Mouse (Mus musculus) adrenal gland, adult (tissue): ENCODE results near the gene Bcor.

ENCODE experiments used
- DNase-seq, 2 experiments: peaks; one replicate each; pipeline ENCODE4 v3.0.0; 2022 to 2023; ENCODE audit warnings: low spot score in 1 of 2; ENCODE audit not compliant: inconsistent age in 2 of 2

The Bcor gene

DNA sequence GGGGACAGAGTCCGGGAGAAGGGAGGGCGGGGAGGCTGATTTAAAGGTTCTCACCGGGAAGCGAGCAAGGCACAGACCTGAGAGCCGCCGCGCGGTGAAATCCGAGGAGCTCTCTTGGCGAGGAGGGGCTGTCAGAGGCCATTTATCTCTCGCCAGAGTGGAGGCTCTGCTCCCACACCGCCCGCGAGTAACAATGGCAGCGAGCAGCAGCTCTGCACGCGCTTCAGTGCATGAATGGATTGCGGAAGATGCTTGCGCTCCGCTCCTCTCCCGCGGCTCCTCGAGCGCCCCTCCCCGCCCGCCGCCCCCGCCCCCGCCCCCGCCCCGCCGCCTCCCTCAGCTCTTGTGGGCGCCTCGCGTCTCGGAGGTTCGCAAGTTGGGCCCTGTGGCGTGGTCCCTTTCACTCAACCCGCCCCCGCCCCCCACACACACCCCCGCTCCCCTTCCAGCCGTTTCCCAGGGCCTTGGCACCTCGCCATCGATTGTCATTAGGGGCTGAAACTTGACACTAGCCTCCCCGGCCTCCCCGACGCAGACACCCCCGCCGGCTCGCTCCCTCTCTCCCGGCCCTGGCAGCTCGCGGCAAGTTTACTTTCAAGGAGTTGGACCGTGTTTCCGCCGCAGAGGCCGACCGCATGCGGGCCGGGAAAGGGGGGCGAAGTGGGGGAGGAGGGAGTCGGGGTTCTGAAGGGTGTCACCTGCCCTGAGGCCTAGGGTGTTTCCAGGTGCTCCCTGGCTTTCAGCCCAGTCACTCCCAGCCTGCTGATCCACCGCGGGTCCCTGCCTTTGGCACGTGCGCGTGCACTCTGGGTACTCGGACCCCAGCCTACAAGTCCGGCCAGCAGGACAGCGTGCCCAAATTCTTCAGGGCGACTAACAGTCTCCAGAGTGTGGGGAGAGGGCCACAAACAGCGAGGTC, 31.7 kb downstream of the Bcor start:
- DNase-seq, result peak; percentile 49 to 75

DNA sequence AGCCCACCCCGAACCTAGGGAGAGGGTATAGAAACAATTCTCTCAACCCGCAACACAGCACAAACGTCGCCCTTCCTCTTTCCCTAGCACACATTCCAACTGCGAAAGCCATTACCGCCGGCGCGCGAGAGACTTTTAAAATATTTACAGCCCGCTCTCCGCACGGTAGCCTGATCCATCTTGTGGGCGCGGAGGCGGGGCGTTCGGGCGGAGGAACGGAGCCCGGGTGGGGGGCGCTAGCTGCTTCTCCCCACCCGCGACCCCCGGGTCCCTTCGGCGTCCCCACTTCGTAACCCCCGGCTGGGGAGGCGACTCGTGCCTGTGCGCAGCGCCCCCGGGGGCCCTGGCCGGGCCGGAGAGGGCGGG, 32.4 kb downstream of the Bcor start:
- peak in 1 of 2 experiments; percentile 42 for DNase-seq

DNA sequence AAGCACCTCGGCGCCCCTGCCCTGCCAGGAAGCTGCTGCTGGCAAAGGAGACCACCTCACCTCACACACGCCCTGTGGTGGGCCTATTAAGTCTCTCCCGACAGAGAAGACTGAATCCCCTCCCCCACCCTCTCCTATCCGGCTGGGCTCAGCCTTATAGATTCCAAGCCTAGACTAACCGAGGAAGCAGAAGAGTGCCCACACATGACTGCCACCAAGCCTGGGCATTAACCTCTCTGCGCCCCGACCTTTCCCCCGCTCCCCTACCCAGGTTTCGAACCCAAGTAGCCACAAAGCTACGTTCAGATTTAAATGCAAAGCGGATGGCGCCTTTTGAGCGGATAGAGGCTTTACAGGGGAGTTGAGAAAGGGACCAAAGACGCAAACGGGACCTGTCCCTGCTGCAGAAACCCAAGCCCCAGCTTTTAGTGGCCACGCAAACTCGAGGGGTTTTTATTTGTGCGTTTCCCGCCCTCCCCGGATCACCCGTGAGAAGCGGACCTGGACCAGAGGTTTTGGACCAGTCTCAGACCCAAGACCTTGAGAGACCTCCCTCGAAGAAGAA, 33.0 kb downstream of the Bcor start:
- no peak for DNase-seq

DNA sequence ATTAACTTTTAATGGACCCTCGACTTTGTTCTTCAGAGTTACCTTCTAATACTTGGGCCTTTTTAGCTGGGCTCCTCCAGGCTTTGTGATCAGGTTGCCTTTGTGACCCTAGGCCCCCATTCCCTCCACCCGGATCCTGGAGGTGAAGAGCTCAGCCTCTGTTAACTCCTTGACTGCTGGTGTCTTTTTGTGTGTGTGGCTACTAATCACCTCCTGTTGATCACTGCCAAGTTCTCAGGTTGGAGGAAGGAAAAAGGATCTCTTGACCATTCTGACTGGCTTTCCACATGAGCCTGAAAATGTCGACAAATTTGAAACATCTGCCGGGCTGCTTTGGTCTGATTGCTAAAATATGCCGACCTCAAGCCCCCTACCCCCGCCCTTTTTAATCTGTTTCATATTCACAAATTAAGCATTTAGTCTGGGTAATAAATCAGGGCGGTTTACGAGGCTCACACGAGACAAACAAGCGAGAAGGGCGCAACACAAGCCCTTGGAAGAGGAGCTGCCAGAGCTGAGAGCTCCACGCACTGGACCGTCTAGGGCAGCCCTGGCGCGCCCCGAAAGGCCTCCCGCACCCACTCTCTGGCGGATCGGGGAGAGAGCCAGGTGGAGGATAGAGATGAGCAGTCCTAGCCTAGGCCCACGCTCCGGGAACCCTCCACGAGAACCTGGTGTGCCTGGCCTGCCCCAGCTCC, 33.6 kb downstream of the Bcor start:
- no peak for DNase-seq

DNA sequence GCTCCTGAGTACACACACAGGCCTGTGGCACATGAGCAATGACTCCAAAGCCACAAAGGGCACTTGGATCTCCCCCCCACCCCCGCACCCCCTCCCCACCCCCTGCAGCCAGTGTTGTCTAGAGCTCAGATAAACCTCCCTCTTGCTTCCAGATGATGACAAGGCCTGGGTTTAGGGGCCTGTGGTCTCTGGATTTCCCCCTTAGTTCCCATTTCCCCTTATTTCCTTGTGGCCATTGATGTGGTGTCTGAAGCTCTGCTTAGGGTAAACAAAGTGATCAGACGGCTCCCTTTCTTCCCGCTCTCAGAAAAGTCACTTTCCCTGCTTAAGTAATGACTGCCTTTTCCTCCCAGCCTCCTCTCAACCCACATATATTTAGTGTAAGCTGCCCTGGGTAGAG, 35.6 kb downstream of the Bcor start:
- no peak for DNase-seq

DNA sequence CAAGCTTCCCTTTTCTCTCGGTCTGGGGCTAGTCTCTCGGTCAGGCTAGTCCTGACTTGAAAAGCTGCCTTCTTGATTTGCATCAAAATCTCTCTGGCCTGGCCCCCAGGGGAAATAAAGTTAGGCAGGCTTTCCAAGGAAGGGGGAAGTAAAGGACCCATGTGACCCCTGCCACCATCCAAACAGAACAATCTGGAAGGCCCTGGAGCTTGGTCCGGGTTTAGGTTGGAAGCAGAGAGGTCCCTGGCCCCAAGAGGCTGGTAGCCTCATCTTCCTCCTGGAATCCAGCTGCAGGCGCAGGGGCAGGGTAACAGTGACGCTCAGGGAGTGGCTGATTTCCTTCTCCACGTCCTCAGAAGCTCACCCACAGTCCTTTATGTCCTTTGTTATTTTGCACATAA, 36.5 kb downstream of the Bcor start:
- no peak for DNase-seq

DNA sequence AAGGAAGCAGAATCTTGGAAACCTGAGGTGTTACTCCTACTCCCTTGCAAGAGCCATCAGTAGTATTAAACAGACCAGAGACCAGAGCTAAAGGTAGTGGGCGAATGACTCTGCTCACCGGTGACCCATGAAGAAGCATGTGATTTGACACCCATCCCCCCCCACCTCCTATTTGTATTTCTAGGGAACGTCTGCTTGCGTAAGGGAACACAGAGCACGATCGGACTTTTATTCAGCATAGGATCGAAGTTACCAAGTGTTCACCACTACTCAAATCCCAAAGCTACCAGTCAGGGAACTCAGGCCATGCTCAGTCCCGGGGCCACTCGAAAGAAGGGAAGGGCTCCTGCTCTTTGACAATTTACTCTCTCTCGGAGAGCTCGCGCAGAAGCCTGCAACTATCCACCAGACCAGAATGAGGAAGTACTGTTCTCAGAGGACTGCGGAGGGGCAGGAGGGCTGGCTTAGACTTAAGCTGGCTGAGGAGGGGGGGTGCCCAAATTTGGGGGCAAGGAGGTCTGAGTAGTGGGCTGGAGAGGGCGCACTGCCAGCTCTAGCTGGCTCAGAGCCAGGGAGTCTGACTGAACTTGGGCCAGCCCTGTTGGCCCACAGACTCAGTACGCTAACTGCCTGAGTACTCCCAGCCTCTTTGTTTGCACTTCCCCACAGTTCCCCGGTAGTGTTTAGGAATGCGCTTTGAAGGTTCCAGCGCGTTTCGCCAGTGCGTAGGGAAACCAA, 37.4 kb downstream of the Bcor start:
- peak; percentile 15 to 59 for DNase-seq

DNA sequence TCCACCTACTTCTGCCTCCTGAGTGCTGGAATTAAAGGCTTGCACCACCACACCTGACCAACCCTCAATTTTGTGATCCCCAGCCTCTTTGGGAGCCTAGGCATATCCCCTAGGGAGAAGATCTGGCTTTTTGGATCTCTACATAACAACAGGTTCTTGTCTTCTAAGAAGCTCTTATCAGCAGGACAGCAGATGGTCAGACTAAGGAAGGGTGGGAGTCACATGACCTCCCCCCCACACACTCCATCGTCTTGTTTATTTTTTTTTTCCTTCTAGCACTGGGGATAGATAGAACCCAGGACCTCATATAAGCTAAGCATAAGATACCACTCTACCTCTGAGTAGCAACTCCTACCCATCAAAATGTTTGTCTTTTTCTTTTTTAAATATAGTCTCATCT, 40.7 kb downstream of the Bcor start:
- no peak for DNase-seq

DNA sequence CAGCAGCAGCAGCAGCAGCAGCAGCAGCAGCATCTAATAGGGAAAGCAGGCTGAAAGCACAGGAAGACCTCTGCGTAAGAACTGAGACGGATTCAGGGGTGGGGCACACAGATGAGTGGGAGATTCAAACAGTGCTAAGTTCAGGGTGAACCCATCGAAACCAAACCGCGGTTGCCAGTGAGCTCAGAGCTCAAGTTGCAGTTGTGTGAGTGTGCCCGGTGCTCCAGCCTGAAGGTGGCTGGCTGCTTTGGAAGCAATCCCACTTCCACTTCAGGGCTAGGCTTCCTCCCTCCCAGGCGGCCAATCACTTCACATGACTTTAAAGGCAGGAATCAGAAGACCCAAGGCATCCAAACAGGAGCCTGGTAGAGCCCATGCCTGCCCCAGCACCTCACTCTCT, 44.0 kb downstream of the Bcor start:
- no peak for DNase-seq

DNA sequence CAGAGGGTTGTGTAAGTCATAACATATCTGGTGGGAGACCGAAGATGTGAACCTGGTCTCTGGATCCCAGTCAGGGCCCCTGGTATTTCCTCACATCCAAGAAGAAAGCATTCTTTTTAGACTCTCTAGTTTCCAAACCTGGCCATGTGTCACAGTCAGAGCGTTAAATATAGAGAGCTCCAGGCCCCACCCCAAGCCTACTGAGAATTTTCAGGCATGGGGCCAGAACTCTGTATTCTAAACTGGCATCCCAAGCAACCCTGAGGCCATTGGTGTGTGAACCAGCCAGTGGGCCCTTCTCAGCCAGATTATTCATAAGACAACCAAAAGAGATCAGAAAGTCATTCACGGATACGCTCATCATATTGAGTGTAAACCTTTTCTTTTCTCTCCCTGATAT, 48.0 kb downstream of the Bcor start:
- no peak for DNase-seq

DNA sequence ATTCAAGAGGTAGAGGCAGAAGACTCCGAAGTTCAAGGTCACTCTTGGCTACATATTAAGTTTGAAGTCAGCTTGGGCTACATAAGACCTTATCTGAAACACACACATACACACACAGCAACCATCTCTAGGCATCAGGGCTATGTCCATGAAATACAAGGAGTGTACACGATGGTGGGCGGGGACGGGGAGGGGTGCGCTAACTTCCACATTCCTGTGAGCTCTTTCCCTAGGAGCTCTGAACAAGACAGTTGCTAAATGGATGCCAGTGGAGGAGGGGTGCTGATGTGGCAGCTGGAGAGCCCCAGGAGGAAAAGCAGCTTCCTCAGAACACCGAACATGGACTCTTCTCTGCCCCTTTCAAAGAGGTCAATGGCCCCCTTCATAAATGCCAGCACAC, 49.6 kb downstream of the Bcor start:
- DNase-seq, result no peak

DNA sequence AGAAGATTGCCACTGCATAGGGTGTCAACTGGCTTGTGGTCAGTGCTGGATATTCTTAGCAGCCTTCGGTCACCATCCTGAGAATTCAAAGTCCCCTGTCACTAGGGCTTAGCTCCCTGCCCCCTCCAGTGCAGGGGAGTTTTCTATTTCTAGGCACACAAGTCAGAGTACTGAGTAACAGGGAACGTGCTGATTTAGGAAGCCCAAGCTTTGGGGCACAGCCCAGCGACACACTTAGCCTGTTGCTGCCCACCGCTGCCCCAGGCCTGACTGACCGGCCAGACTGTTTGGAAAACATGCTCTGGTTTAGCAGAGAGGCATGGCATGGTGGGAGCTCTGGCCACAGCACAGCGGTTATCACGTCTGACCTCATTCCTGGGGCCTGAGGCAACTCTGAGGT, 54.8 kb downstream of the Bcor start:
- no peak for DNase-seq

DNA sequence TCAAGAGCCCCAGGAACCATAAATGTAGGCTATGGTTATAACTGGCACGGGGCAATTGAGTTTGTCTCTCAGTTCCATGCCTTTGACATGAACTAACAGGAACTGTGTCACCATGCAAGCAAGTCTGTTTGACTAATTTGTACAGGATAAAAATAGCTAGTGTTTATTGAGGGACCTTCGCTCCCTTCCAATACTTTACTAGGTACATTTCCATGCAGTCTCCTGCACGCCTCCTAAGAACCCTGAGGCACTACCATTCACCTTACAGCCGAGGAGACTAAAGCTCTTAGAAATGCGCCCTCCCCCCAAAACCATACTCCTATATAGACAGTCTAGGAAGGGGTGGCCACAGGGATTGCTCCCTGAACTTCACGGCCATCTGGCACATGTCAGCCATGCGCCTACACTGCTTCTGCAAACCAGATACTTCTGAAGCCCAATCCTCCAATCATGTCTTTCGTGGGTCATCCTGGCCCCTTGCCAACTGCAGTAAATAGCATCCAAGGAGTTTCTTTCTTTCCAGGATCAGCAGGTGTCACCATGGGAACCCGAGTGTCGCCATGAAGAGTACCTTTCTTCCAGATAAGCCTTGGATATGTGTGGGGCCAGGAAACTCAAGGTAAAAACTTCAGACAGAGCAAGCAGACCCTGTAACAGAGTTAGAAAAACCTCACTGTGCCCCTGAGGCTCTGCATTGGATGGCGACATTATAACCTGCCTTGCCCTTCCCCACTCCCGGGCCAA, 63.2 kb downstream of the Bcor start:
- DNase-seq, result no peak

DNA sequence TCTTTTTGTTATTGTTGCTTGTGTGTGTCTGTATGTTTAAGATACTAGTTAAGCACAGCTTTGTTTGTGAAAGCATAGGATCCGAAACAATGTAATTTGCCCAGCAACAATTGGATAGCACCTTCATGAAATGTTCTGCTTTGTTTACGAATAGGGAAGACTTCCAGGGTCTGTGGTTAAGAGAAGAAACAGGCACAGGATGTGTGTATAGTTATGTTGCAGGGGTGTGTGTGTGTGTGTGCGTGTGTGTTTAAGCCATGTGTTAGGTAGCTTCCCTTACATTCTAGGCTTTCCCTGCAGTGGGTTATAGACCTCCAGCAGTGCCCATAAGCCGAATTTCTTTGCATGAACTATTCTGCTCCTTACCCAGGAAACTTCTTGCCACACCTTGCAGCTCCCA, 66.8 kb downstream of the Bcor start:
- DNase-seq, result no peak

DNA sequence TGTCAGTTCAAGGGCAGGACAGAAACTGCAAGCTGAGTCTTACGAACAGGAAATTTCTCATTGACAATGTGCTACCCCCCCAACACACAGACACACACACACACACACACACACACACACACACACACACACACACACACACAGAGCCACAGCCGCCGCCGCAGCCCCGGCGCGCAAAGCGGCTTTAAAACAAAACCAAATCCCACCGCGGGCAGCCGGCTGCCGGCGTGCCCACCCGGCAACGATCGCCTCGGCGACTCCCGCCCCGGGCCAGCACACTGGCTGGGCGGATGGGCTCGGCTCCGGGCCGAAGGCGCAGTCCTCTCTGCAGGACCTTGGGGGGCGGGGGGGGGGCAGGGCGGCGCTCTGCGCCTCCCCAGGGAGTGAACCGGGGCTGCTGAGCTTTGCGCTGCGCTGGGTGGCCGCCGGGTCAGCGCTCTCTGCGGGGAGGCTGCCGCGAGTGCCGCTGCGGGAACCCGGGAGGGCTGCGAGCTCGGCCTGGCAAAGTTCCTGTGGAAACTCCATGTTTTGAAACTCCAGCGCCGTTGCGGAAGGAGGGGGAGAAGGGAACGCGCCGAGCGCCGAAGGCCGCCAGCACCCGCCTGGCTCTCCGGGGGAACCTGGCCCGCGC, 68.6 kb downstream of the Bcor start:
- DNase-seq, result peak; percentile 62 to 85

DNA sequence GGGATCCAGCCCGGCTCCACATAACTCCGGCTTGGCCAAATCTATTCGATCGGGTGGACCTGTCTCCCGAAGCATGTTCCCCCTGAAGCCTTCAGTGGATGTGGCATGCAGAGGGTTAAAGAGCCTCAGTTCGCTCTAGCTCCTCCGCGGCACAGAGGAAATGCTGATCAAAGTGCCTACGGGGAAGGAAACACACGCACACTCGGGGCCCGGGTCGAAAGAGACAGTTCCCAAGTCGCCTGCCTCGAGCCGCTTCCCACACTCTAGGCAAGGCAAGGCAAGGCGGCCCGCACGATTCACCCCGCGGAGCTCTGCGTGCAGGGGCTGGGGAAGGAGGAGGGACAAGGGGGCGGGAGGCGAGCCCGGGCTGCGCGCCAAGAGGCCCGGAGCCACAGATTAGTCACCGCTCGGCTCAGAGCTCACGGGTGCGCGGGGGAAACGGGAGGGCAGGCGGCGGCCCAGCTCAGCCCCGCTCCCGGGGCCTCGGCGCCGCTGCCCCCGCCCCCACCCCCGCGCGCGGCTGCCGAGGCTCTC, 69.2 kb downstream of the Bcor start:
- peak; percentile 88 to 93 for DNase-seq

DNA sequence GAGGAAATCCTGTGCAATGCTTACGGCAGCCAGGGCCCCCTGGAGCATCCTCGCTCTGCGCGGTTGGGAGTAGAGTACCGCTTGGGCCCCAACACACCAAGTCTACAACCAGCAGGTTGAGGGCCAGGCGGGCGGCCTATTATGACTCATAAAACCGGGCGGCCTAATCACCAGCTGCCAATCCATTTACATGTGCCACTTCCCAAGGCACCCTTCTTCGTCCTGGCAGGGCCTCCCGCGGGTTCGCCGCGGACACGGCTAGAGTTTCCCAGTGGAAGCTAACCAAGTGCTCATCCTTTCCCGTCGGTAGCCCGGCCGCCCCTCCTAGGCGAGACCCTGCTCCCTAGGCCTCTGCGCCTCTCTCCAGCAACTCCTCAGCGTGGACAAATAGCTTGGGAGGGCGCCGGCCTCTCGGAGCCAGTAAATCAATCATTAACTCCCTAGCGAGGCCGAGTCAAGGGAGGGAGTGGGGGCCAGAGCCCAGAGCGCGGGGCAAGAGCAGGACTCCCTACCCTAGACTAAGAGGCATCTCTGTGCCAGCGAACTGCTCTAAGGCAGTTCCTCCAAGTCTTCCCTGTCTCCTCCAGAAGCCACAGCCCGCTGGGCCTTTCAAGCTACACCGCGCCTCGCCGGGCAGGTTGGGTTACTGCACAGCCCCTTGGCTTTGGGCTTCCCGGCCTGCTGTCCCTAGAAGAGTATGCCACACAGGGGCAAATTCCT, 69.8 kb downstream of the Bcor start:
- DNase-seq, result peak; percentile 64 to 84

DNA sequence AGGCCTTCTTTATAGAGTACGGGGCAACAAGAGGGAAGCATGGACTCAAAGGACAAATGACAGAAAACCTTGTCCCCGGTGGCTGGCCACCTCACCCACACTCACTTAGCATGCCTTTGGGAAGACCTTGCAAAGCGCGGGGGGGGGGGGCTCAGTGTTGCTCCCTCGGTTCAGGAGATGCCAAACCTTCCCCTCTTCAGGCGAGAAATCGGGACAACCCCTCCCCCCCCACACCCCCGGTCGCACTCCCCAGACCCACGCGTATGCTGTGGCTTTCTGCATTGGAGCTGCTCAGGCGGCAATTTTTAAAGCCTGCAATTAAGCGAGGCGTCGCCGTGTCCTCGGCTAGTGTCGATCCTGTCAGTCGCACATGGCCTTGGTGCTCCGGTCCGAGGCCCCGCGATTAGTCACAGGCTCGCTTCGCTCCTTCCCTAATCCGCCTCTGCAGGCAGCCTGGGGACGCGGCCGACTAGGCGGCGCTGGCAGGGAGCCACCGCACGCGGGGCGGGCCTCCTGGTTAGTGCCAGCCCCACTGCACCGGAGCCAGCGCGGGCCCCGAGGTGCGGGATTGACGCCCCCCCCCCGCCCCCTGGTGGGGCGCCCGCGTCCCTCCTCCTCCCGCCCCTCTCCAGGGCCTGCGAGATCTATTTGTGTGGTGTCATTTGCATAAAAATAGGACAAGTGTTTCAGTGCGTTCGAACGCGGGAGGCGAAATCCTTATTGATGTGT, 70.6 kb downstream of the Bcor start:
- DNase-seq, result peak; percentile 84 to 91

DNA sequence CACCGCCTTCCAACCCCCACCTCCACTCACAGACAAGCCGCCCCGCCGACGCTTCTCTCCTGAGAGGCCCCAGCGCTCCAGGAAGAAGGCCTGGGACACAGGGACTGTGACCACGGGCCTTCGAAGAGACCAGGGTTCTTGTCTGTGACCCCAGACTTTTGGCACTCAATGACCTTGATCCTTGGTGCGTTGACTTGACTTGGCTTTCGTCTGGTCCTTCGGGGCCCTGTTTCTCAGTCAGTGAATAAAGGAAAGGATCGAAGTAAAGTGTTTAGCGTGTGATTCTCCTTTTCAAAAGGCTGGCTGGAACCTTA, 71.2 kb downstream of the Bcor start:
- no peak for DNase-seq
